Mouse (Mus musculus) lung, adult 2 months (tissue): ENCODE measurements around the gene Gja3.

Experiments
- CTCF ChIP-seq: fragments of 200-500 bp; IDR thresholded peaks from 2 replicates; pipeline ENCODE4 v1.5.1; 2011; ENCODE audit warnings: mild to moderate bottlenecking, low read length, control low read depth; ENCODE audit not compliant: insufficient read depth
- POLR2A ChIP-seq: fragments of 200-500 bp; IDR thresholded peaks from 2 replicates; pipeline ENCODE4 v1.6.1; 2011; ENCODE audit warnings: low read depth, mild to moderate bottlenecking, control low read depth, low read length, borderline replicate concordance; ENCODE audit errors: extremely low read depth

GRCm38 (mm10) chr14:57041439-57041838 is 16.5 kb downstream of the Gja3 start:
- no peak for TF ChIP-seq POLR2A
- TF ChIP-seq CTCF = no peak
